Mouse (Mus musculus) heart, embryonic 14.5 days (tissue): Measurements from ENCODE around the gene Mtm1. TPM values are rescaled to one million over a fixed set of nuclear protein-coding genes. Genes with fewer than 3 reads are reported as not detected.

ENCODE experiments used
- ATAC-seq: fragments of 200-750 bp; cut with Nextera tagmentation; 2 replicates; pipeline ENCODE4 v1.8.0; 2017; ENCODE audit warnings: low read depth, moderate TSS enrichment; ENCODE audit not compliant: insufficient number of reproducible peaks, insufficient read depth, low FRiP score
- H3K27ac ChIP-seq, 2 experiments: fragments of 200-500 bp in 1 of 2; fragments of 300-500 bp in 1 of 2; sonication (generic) in 1 of 2; replicated peaks in 1 of 2; 2 replicates each; pipeline ENCODE4 v1.5.1; 2012 to 2014; ENCODE audit warnings: low read depth in 2 of 2, low read length in 2 of 2, control low read depth in 1 of 2, mild to moderate bottlenecking in 1 of 2, mixed read lengths in 1 of 2; ENCODE audit not compliant: control insufficient read depth in 1 of 2, insufficient read depth in 1 of 2
- H3K27me3 ChIP-seq: fragments of 300-500 bp; sonication (generic); 2 replicates; pipeline ENCODE4 v1.6.1; 2014; ENCODE audit warnings: mild to moderate bottlenecking, low read length, control low read depth; ENCODE audit not compliant: control insufficient read depth, insufficient read depth
- H3K36me3 ChIP-seq: fragments of 300-500 bp; sonication (generic); 2 replicates; pipeline ENCODE4 v1.6.1; 2014; ENCODE audit warnings: mild to moderate bottlenecking, control low read depth, low read length, mixed read lengths; ENCODE audit not compliant: control insufficient read depth, insufficient read depth
- H3K4me1 ChIP-seq, 2 experiments: fragments of 200-500 bp in 1 of 2; fragments of 300-500 bp in 1 of 2; sonication (generic) in 1 of 2; 2 replicates each; pipeline ENCODE4 v1.6.1; 2012 to 2014; ENCODE audit warnings: low read length in 2 of 2, control low read depth in 1 of 2, mixed read lengths in 1 of 2; ENCODE audit not compliant: control insufficient read depth in 2 of 2, insufficient read depth in 2 of 2
- H3K4me2 ChIP-seq: fragments of 300-500 bp; sonication (generic); 2 replicates; pipeline ENCODE4 v1.6.1; 2014; ENCODE audit warnings: mild to moderate bottlenecking, low read length
- H3K4me3 ChIP-seq, 2 experiments: fragments of 200-500 bp in 1 of 2; fragments of 300-500 bp in 1 of 2; sonication (generic) in 1 of 2; 2 replicates each; pipeline ENCODE4 v1.5.1; 2012 to 2014; ENCODE audit warnings: low read length in 2 of 2, mild to moderate bottlenecking in 2 of 2, control low read depth in 1 of 2, low read depth in 1 of 2, moderate library complexity in 1 of 2; ENCODE audit not compliant: control insufficient read depth in 1 of 2, insufficient read depth in 1 of 2
- H3K9ac ChIP-seq: fragments of 300-500 bp; sonication (generic); 2 replicates; pipeline ENCODE4 v1.6.1; 2014; ENCODE audit warnings: mild to moderate bottlenecking, low read length
- H3K9me3 ChIP-seq: fragments of 300-500 bp; sonication (generic); 2 replicates; pipeline ENCODE4 v1.6.1; 2016; ENCODE audit warnings: low read length, control low read depth; ENCODE audit not compliant: control insufficient read depth
- WGBS: fragments of 180-500 bp; shearing (Covaris S2); extraction: QIAGEN DNeasy Blood & Tissue Kit; methylation state at CpG from one replicate; pipeline ENCODE4 v1.1.7; 2014; 5-methylcytosine and 5-hydroxymethylcytosine counted together
- polyA plus RNA-seq: library from polyadenylated mRNA; unstranded; fragments of >200 nt; fragmentation: Nextera tagmentation; extraction: Ambion mirVana; gene quantifications from 2 replicates; pipeline ENCODE4 v1.2.1, GENCODE M21; 2014

The Mtm1 gene
- polyA plus RNA-seq, 1 experiment from 2014 or later = 5.7 TPM

GRCm38 (mm10) chrX:71214441-71215112 is 4.0 kb downstream of the Mtm1 start:
- Histone ChIP-seq H3K9me3 (no peaks in the 10 kb centered on the region), H3K4me1 (no peaks in the 10 kb centered on the region), H3K27me3 (no peaks in the 10 kb centered on the region), H3K27ac (no peak overlapping the region), H3K36me3 (no peaks in the 10 kb centered on the region), H3K9ac (peak overlapping the region; percentile 68), H3K4me2 (peak overlapping the region; percentile 75), H3K4me3 (peak overlapping the region; percentile 51 to 76)
- ATAC-seq = peak; percentile 96
- 21% methylated on average over 20 of the region's 20 CpGs for whole genome bisulfite sequencing

- no peaks in the 10 kb centered on the region for H3K27me3 ChIP-seq
- no peaks in the 10 kb centered on the region for H3K36me3 ChIP-seq
- no peak overlapping the region for H3K27ac ChIP-seq
- H3K4me2 ChIP-seq = peak overlapping the region; percentile 75
- peak overlapping the region; percentile 68 for H3K9ac ChIP-seq
- no peaks in the 10 kb centered on the region for H3K4me1 ChIP-seq
- 15% methylated on average over 27 of the region's 27 CpGs for WGBS
- peak; percentile 74 for ATAC-seq
- H3K9me3 ChIP-seq = no peaks in the 10 kb centered on the region
- H3K4me3 ChIP-seq = peak overlapping the region; percentile 51 to 76
Observed at GRCm38 (mm10) chrX:71215113-71215708, 4.6 kb downstream of the Mtm1 start.

- no peak overlapping the region for H3K9ac ChIP-seq
- no peaks in the 10 kb centered on the region for H3K27me3 ChIP-seq
- 83% methylated on average over 2 of the region's 2 CpGs for WGBS
- H3K4me1 ChIP-seq = no peaks in the 10 kb centered on the region
- H3K4me3 ChIP-seq = no peak overlapping the region
- no peak for ATAC-seq
- H3K36me3 ChIP-seq = no peaks in the 10 kb centered on the region
- no peaks in the 10 kb centered on the region for H3K9me3 ChIP-seq
- no peak overlapping the region for H3K4me2 ChIP-seq
- H3K27ac ChIP-seq = no peak overlapping the region
Observed at GRCm38 (mm10) chrX:71216879-71217278, 6.3 kb downstream of the Mtm1 start.

GRCm38 (mm10) chrX:71218853-71219252 is 8.3 kb downstream of the Mtm1 start:
- no peak overlapping the region for H3K4me3 ChIP-seq
- H3K27me3 ChIP-seq = no peaks in the 10 kb centered on the region
- no peaks in the 10 kb centered on the region for H3K36me3 ChIP-seq
- no peak overlapping the region for H3K9ac ChIP-seq
- ATAC-seq = no peak
- 77% methylated on average over 3 of the region's 3 CpGs for WGBS
- no peak overlapping the region for H3K27ac ChIP-seq
- H3K4me2 ChIP-seq = no peak overlapping the region
- no peaks in the 10 kb centered on the region for H3K4me1 ChIP-seq
- H3K9me3 ChIP-seq = no peaks in the 10 kb centered on the region

GRCm38 (mm10) chrX:71220896-71221295 is 10.3 kb downstream of the Mtm1 start:
- no peaks in the 10 kb centered on the region for H3K4me1 ChIP-seq
- 59% methylated on average over 3 of the region's 3 CpGs for WGBS
- no peak for ATAC-seq

GRCm38 (mm10) chrX:71222648-71223408 is 12.3 kb downstream of the Mtm1 start:
- Histone ChIP-seq H3K9ac (no peak overlapping the region), H3K9me3 (no peaks in the 10 kb centered on the region), H3K27ac (no peak overlapping the region), H3K4me1 (no peaks in the 10 kb centered on the region), H3K36me3 (no peaks in the 10 kb centered on the region), H3K4me2 (no peak overlapping the region), H3K4me3 (no peak overlapping the region), H3K27me3 (no peaks in the 10 kb centered on the region)
- 85% methylated on average over 4 of the region's 4 CpGs for WGBS
- ATAC-seq = no peak

More at GRCm38 (mm10) chrX:71220896-71221295, 10.3 kb downstream of the Mtm1 start:
- no peak overlapping the region for H3K9ac ChIP-seq
- H3K9me3 ChIP-seq = no peaks in the 10 kb centered on the region
- H3K4me2 ChIP-seq = no peak overlapping the region
- no peak overlapping the region for H3K4me3 ChIP-seq
- no peak overlapping the region for H3K27ac ChIP-seq
- no peaks in the 10 kb centered on the region for H3K36me3 ChIP-seq
- no peaks in the 10 kb centered on the region for H3K27me3 ChIP-seq

GRCm38 (mm10) chrX:71226881-71227280 is 16.3 kb downstream of the Mtm1 start:
- no peaks in the 10 kb centered on the region for H3K36me3 ChIP-seq
- no peaks in the 10 kb centered on the region for H3K27me3 ChIP-seq
- no peaks in the 10 kb centered on the region for H3K4me1 ChIP-seq
- H3K4me2 ChIP-seq = no peak overlapping the region
- H3K9me3 ChIP-seq = no peaks in the 10 kb centered on the region
- 65% methylated on average over 5 of the region's 5 CpGs for WGBS
- H3K9ac ChIP-seq = no peak overlapping the region
- no peak for ATAC-seq
- H3K27ac ChIP-seq = no peak overlapping the region
- no peak overlapping the region for H3K4me3 ChIP-seq
